Mouse (Mus musculus): ENCODE results near the gene Noct.
"Not testable (repeated sequence)": the region's sequence is repeated elsewhere in the genome, so short reads cannot be mapped to it uniquely, and the experiment has no call there.

Noct gene

DNA sequence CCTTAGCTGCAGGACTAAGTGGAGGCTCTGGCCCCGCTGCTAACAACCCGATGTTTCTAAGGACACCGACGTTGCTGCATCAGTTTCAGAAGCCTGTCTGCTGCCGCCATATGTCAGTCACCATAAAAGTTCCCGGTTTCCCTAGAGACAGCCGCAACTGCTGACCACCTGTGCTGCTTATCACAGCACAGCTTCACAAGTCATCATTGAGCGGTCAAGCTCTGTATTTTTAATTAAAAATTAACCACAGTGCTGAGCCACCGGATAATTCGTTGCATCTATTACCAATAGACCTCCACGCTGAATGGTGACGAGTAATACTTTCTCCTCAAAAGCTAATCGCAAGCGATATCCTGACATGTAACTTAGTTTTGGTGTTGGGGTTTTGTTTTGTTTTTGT is 19.4 kb upstream of the Noct start:
- no peak for DNase-seq (ENCODE audit: extremely low read depth, low read depth)

DNA sequence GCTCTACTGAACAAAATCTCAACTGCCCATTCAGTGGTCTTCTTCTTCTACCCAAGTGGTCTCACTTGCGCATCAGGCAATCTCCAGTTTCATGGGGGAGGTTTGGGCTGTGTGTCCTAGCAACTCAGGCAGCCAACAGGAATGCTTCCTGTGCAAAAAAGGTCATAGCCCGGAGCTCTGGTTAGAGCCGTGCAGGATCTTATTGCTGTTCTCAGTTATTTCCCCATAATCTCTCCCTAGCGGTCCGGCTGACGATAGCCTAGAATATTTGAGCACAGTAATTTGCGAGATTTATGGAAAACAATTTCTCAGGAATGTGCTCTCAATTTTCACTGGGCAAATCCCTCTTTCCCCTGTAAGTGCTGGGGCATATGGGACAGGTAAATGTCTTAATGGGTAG is 17.7 kb upstream of the Noct start:
- no peak for DNase-seq (ENCODE audit: extremely low read depth, low read depth)

DNA sequence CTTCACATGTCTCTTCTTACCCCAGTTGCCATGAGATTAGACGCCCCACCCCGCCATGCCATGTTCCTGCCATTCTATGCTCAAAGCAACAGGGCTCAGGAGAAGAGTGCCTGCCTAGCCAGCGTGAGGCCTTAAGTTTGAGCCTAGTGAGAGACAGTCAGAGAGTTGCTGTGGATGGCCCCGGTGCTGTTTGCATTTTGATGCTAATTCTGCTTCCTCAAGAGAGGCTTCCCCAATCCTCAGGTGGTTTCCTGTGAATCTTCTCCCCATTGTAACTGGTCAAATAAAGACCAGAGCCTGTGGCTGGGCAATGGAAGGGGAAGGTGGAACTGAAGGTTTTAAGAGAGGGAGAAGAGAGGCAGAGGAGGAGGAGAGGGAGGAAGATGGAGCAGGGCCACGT is 15.6 kb upstream of the Noct start:
- no peak for DNase-seq (ENCODE audit: extremely low read depth, low read depth)

DNA sequence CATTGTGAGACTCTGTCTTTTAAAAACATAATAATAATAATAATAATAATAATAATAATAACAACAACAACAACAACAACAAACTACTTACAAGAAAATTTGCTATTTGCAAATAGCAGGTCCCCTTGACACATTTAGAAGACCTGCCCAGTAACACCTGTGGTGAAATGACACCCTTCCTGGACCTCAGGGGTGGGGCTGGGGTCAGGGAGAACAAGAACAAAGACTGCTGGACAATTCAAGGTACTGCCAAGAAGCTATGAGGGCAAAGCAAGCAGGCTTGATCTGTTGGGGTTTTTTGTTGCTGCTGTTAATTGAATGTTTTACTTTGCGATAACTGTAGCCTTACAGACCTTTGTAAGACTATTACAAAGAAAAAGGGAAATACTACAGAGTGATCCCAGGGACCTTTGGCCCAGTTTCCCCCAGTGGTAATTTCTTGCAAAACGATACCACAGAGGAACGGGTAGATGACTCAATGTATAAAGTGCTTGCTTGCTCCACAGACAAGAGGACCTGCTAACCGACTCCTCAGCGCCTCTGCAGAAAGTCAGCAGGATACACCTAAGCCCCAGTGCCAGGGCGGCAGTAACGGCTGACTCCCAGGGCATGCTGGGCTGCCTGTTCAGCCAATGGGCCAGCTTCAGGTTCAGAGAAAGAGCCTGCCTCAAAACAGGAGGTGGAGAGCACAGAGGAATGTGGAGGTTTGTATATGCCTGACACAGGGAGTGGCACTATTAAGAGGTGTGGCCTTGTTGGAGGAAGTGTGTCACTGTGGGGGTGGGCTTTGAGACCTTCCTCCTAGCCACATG is 14.5 kb upstream of the Noct start:
- no peak for DNase-seq (ENCODE audit: extremely low read depth, low read depth)

DNA sequence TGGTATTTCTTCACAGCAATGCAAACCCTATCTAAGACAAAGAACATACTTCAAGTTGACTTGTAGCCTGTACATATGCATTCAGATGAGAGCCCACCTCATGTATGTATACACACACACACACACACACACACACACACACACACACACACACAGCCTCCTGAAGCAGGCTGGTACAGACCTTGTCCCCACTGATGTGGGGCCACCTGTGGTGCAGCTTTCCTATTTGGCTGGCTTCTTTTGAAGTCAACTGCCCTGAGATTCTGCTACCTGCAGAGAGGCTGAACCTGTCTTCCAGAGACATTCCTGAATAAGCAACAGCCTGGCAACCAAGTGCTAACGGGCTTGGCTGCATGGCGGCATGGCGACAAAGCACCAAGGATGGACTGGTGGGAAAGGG is 13.8 kb upstream of the Noct start:
- no peak for DNase-seq (ENCODE audit: extremely low read depth, low read depth)

DNA sequence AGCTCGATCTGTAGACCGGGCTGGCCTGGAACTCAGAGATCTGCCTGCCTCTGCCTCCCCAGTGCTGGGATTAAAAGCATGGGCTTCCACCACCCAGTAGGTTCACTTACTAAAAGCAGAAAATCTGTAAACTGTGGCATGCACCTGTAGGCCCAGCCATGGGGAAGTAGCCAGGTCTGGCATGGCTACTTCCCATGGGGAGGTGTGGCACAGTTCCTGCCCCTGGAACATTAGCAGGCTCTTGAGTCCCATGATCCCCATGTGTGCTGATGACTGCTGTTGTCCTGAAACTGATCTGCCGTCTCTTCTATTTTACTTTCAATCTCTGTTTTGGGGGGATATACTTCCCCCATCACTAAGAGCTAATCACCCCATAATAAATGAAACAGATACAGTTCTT is 11.1 kb upstream of the Noct start:
- no peak for DNase-seq (ENCODE audit: extremely low read depth, low read depth)

DNA sequence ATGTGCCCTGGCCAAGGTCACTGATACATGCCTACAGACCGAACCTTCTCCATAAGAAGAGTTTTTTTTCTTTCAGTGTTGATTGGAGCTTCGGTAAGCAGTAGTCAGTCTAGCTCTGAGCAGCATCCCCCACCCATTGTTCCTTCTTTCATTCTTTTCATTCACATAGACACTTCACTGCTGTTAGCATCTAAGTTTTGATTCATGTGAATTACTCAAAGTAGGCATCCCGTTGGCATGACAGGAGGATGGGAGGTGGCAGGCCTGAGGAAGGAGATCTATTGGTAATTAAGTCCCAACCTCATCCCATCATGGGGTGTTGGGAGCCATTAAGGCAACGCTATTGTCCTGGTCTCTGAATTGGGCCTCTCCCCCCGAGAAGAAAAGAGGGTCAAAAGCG is 8.6 kb upstream of the Noct start:
- no peak for DNase-seq (ENCODE audit: extremely low read depth, low read depth)

DNA sequence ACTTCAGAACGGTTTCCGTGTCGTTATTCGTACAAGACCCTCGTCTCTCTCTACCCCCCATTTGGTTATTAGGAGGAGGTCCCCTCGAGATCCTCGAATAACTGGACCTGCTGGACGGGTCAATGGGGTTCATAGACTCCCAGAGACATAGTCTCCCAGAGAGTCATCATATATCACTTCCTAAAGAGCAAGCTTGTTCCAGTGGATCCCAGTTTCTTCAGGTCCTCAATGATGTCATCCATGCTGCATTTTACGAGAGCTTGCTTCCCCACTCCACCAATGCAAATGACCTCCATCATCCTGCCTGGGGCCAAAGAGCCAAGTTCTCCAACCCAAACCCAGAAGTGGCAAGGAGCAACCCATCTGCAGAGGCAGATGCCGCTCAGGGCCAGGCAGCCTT is 7.9 kb upstream of the Noct start:
- not testable (repeated sequence) for DNase-seq (ENCODE audit: extremely low read depth, low read depth)

DNA sequence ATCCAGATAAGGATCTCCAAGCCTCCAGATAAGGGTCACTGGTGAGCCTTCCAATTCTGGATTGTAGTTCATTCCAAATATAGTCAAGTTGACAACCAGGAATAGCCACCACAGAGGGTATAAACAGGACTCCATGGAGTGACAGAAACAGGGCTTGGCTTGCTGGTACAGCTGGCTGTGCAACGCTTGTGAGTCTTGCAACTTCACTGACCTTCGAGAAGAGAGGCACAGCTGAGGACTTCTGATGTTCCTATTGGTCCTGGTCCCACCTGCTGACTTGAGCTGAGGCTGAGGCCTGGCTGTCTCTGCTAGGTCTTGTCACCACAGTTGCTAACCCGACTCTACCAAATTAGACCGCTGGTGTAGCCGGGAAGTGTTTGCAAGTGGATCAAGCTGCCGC is 5.9 kb upstream of the Noct start:
- not testable (repeated sequence) for DNase-seq (ENCODE audit: extremely low read depth, low read depth)

DNA sequence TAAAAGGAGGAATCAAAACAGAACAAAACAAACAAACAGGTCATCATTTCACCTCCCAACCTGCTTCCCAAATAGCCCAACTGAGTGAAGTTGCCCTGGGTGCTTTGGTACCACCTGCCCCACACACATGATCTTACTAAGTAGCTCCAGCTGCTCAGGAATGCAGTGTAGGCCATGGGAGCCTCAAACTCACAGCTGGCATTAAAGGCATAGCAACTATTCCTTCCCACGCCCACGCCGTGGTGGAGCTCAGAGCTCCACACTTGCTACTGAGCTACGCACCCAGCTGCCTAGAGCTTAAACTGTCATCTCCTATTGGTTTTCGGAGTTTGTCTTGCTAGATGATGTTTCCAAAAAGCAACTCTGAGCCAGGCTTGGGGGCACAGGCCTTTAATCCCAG is 5.0 kb upstream of the Noct start:
- no peak for DNase-seq (ENCODE audit: extremely low read depth, low read depth)

DNA sequence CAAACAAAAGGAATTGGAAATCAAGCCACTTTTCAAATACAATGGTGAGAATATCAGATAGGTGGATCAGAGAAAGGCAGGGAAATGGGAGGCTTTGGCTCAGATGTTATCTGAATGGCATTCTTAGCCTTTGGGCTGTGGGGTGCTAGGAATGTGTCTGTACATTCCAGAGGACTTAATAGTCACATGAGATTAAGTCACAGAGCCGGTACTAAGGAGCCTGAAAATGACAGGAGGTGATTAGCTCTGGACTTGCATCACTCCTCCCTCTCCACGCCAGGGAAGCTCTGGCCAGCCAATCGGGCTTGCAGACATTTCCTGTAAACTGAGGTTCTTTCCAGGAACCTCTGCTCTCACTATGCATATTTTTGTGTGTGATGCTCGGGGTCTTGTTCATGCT is 3.4 kb upstream of the Noct start:
- DNase-seq (ENCODE audit: extremely low read depth, low read depth): no peak

DNA sequence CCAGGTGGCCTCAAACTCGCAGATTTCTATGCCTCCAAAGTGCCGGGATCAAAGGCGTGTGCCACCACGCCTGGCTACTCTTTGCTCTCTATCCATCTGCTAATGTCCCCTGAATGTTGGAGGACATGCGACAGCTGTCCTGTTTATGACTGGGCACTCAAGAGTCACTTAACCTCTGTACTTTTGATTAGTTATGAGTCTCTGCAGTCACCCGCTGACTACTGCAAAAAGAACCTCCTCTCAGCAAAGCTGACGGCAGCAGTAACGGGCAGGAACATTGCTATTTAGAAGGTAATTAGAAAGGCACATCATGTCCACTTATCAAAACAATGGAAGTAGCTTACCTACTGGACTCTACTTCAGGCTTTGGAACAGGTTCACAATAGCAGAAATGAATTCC is 2.4 kb upstream of the Noct start:
- DNase-seq (ENCODE audit: extremely low read depth, low read depth): no peak

DNA sequence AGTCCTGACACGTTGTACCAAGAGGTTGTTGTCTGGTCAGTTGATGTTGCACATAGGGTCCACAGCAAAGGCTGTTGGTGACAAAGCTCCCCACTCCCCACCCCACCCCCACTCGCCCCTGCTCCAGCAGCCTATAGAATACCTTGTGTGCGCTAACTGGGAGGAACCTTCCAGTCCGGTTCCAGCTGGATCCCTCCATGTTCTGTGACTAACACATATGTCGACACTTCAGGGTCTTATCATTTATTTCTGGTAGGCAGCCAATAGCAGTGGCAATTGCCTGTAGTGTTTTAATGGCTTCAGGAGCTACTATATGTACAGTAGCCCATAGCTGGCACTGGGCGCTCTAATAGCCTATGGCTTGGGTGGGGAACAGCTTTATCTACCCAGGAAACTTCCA is 1.9 kb upstream of the Noct start:
- no peak for DNase-seq (ENCODE audit: extremely low read depth, low read depth)

DNA sequence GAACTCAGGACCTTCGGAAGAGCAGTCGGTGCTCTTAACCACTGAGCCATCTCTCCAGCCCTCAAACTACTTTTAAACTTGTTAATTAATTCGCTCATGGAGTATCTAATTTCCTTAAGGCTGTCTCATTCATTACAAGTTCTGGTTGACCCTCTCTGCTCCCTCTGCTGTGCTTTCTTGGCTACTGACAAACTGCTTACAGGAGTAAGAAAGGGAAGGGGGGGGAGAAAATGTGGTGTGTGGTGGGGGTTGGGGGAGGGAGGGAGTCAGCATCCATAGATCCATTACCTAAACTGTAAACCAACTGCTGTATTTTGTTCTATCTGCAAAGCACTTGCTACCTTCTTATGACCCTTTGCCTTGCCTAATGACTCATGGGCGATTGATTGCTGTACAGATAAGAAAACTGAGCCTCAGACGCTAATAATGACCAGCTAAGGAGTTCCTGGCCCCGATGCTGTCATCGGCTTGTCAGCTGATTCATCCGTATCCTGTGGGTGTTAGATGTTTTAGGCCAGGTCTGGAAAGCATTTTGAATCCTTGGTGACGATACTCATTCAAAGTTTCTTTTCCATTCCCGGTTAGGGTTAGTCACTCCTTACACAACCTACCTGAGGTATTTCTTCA is 1.3 kb upstream of the Noct start:
- DNase-seq (ENCODE audit: extremely low read depth, low read depth): no peak

DNA sequence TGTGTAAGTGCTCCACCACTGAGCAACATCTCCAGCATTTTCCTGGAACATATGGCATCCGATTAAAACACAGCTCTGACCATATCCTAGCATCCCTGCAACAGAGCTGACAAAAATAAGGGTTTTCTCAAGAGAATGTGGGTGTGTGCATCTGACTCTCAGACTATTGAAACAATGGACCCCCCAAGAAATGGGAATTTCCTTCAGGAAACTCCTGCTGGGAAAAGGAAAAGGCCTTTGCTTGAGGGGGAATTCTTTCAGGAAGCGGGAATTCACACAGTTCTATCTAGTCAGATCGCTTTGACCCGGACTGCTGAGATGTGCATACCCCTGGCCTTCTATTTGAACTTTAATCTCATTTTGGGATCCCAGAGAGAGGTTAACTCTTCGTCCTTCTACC is 691 bp upstream of the Noct start:
- DNase-seq (ENCODE audit: extremely low read depth, low read depth): no peak

DNA sequence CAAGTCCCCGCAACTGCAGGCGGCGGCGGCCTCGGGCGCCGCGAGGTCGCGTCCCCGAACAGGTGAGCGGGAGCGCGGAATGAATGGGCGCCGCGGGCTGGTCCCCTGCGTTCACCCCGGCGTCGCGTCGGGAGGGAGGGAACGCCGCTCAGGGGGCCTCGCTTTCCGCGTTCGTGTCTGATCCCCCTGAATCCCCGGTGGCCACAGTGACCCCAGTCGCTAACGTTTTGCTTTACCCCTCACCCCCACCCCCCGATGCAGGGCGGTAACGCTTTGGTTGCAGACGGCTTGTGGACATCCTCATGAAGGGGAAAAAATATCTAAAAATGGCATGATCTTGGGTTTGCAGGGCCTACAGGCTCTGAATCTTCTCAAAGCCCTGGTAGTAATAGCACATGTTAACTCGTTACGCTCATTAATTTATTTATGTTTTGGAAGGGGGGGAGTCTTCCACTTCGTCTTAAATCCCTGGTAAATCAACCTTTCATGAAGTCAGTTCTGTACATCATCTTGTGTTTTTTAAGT is 1.0 kb downstream of the Noct start:
- no peak for DNase-seq (ENCODE audit: extremely low read depth, low read depth)

DNA sequence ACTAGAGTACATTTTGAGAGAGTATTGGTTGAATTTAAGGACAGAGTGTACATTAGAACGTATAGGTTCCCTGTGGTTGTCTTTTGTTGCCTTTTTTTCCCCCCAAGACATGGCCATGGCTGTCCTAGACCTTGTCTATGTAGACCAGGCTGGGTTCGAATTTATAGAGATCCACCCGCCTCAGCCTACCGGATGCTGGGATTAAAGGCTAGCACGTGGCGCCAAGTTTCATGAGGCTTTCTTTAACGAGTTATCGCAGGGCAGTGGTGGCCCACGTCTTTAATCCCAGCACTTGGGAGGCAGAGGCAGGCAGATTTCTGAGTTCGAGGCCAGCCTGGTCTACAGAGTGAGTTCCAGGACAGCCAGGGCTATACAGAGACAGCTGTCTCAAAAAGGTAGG is 1.7 kb downstream of the Noct start:
- DNase-seq (ENCODE audit: extremely low read depth, low read depth): no peak

DNA sequence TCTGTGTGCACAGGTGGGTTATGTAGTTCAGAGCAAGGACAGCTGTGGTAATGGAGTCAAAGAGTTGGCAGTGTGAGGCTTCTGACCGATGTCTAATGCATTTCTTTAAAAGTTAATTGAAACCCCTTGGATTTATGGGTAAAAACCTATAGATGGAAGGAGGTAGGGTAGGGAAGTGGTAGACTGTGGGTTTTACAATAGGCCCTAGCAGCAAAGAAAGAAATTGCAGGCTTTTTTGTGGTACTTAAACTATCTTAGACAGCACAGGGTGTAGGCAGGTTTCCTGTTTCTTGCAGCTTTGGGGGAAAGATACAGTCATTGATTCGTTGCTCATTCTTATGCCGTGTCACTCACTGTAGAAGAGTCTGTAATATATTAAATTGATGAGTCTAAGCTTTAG is 2.4 kb downstream of the Noct start:
- peak; percentile 82 for DNase-seq (ENCODE audit: extremely low read depth, low read depth)

DNA sequence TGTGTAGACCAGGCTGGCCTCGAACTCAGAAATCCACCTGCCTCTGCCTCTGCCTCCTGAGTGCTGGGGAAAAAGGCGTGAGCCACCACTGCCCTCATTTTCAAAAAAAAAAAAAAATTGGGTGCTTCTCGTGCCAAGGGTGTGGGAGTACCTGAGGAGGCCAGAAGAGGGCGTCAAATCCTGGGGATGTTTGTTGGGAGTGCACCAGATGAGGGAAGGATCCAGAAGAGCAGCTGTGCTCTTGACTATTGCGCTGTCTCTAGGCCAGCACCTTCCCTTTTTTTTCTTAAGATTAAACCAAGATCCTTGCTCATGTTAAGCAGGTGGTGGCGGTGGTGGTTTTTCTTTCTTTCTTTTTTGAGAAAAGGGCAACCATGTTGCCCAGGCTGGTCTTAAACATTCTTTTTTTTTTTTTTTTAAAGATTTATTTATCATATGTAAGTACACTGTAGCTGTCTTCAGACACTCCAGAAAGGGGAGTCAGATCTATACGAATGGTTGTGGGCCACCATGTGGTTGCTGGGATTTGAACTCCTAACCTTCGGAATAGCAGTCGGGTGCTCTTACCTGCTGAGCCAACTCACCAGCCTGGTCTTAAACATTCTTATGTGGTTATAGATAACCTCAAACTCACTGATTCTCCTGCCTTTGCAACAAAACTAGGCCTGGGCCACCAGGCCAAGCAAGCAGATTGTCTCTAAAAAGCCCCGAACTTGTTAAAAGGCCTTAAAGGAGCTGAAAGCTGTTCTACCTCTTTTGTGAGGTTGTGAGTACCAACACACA is 4.0 kb downstream of the Noct start:
- peak; percentile 84 for DNase-seq (ENCODE audit: extremely low read depth, low read depth)

DNA sequence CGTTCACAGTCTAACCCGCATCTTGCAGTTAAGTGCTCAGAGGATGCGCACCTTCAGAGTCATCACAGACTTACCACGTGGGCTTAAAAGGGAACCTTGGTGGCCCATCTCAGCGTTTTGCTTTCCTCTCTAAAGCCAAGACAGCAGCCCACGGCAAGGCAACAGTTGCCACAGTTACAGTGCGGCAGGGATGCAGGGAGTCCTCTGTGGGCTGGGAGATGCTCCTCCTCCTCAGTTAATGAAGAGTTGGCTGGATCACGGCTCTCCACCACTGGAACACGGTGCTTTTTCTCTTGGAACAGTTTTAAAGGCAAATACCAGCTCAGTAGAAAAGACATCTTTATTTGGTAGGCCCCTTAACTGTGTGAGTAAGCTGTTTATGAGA is 4.6 kb downstream of the Noct start:
- no peak for DNase-seq (ENCODE audit: extremely low read depth, low read depth)

DNA sequence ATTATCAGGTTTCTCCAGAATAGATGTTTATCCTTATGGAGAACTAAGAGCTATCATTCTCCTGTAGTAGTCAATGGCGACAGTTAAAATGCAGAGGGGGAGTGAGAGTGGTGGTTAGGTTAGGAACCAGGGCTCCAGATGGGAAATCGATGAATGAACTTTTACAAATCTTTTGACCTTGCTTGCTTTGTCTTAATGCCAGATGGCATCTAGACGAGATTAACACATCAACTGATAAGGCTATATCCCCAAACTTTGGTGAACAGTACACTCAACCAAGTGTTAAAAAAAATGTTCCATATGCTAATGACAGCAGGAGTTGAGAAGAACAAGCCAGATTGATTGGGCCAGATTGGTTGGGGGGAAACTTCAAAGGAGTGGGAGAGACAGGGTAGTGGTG is 5.0 kb downstream of the Noct start:
- DNase-seq (ENCODE audit: extremely low read depth, low read depth): no peak

DNA sequence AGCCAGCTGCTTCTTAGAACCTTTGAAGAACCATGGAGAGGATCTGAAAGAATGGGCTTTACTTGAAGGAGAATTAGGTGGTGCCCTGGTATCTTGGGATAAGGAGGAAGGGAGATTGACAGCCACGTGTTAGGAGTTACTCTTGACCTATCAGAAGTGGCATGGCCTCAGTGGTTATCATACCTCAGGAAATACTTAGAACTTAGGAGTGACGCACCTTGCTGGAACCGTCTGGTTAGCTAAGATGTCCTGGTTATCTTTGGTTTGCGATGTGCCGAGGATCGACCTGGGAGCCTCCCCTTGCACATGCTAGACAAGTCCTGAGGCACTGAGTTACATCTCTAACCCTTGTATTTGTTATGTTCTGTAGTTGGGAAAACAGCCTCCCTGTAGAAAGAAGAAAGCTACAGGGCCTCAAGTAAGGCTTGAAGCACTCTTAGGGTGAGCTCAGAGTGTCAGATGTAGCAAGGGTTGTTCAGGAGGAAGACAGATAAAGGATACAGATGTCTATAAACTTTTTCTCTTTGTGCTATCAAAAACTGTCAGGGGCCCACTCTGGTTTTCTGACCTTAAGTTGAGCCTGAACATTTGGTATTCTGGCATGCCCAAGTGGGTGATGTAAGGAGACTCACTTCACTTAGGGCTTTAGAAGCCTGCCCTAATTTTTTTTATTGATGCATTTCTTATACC is 6.0 kb downstream of the Noct start:
- DNase-seq (ENCODE audit: extremely low read depth, low read depth): peak; percentile 83
